Mouse (Mus musculus) erythroid progenitor cell, adult 5-6 weeks (primary cell): ENCODE results near the gene Gm29644. TPM values are rescaled to one million over a fixed set of nuclear protein-coding genes. Genes with fewer than 3 reads are reported as not detected.
"Not testable (repeated sequence)": the region's sequence is repeated elsewhere in the genome, so short reads cannot be mapped to it uniquely, and the experiment has no call there.

Experiments
- ATAC-seq: replicated peaks from 2 replicates; pipeline ENCODE4 v1.8.0; 2016; ENCODE audit warnings: moderate number of reproducible peaks, mild to moderate bottlenecking, moderate TSS enrichment, inconsistent platforms; ENCODE audit not compliant: poor library complexity, low FRiP score, severe bottlenecking
- total RNA-seq, 2 experiments: library from RNA; stranded (forward) in 1 of 2; stranded (reverse) in 1 of 2; fragments of 150-400 nt in 1 of 2; fragments of 186-747, 209-891 nt in 1 of 2; gene quantifications; 2 replicates each; pipeline versions ENCODE4 v1.2.3 to v1.2.4; 2015 to 2017; ENCODE audit warnings: low replicate concordance in 2 of 2

Gm29644 gene
- total RNA-seq (2015; ENCODE audit: low replicate concordance) (not detected in 2 replicates), total RNA-seq (2017; ENCODE audit: low replicate concordance) (not detected in 2 replicates)

- ATAC-seq, result not testable (repeated sequence)
These were observed at the start of gene Gm29644, which contains the start of gene Gm29423 for GRCm38 (mm10) chrY:70303187-70303586. TSS of gene Gm29644 (minus strand) at chrY:70303343. TSS of gene Gm29423 (minus strand) at chrY:70303287.

GRCm38 (mm10) chrY:70273542-70273941, 29.6 kb downstream of the Gm29644 start, which contains the start of gene Gm21118:
TSS of gene Gm21118 (minus strand) at chrY:70273642.
- not testable (repeated sequence) for ATAC-seq

Other genes starting within 250 kb of the Gm29644 start
- not detected in 2 replicates for gene Gm21118, start 29.7 kb downstream of the Gm29644 start, total RNA-seq (2015; ENCODE audit: low replicate concordance)
- gene Gm21118, start 29.7 kb downstream of the Gm29644 start, total RNA-seq (2017; ENCODE audit: low replicate concordance), result not detected in 2 replicates
- gene Gm29423, start 56 bp downstream of the Gm29644 start, total RNA-seq (2015; ENCODE audit: low replicate concordance), result not detected in 2 replicates
- not detected in 2 replicates for gene Gm29423, start 56 bp downstream of the Gm29644 start, total RNA-seq (2017; ENCODE audit: low replicate concordance)
- gene Gm20888, start 138.5 kb upstream of the Gm29644 start, total RNA-seq (2015; ENCODE audit: low replicate concordance), result not detected in 2 replicates
- not detected in 2 replicates for gene Gm20888, start 138.5 kb upstream of the Gm29644 start, total RNA-seq (2017; ENCODE audit: low replicate concordance)